Mouse (Mus musculus): Measurements from ENCODE around the gene Vmn2r-ps159.
"Not testable (repeated sequence)": the region's sequence is repeated elsewhere in the genome, so short reads cannot be mapped to it uniquely, and the experiment has no call there.

Gene Vmn2r-ps159

GRCm38 (mm10) chr4:156330803-156331202, at the start of gene Vmn2r-ps159:
Gene Vmn2r-ps159, plus strand, starts transcription at chr4:156331103.
- DNase-seq = not testable (repeated sequence)

- not testable (repeated sequence) for DNase-seq
Measured at GRCm38 (mm10) chr4:156341601-156342504, 10.9 kb downstream of the Vmn2r-ps159 start.

- no peak for DNase-seq
Measured at GRCm38 (mm10) chr4:156342569-156343325, 11.8 kb downstream of the Vmn2r-ps159 start.

GRCm38 (mm10) chr4:156343332-156343731, 12.4 kb downstream of the Vmn2r-ps159 start:
- no peak for DNase-seq

- DNase-seq = not testable (repeated sequence)
Measured at GRCm38 (mm10) chr4:156356756-156357437, 26.0 kb downstream of the Vmn2r-ps159 start.
